Mouse (Mus musculus) liver, embryonic 12.5 days (tissue): Measurements from ENCODE around the gene Lnx2. TPM values are rescaled to one million over a fixed set of nuclear protein-coding genes. Genes with fewer than 3 reads are reported as not detected.

ENCODE experiments used
- ATAC-seq: fragments of 200-750 bp; cut with Nextera tagmentation; 2 replicates; pipeline ENCODE4 v1.8.0; 2017; ENCODE audit warnings: moderate number of reproducible peaks, mild to moderate bottlenecking, moderate library complexity
- H3K27ac ChIP-seq: fragments of 300-500 bp; sonication (generic); 2 replicates; pipeline ENCODE4 v1.5.1; 2016; ENCODE audit warnings: mild to moderate bottlenecking
- H3K27me3 ChIP-seq: fragments of 300-500 bp; sonication (generic); replicated peaks from 2 replicates; pipeline ENCODE4 v1.6.1; 2016; ENCODE audit warnings: mild to moderate bottlenecking, moderate library complexity
- H3K36me3 ChIP-seq: fragments of 300-500 bp; sonication (generic); 2 replicates; pipeline ENCODE4 v1.6.1; 2016; ENCODE audit warnings: mild to moderate bottlenecking, moderate library complexity
- H3K4me1 ChIP-seq: fragments of 300-500 bp; sonication (generic); 2 replicates; pipeline ENCODE4 v1.6.1; 2016
- H3K4me2 ChIP-seq: fragments of 300-500 bp; sonication (generic); 2 replicates; pipeline ENCODE4 v1.6.1; 2016; ENCODE audit warnings: mild to moderate bottlenecking, moderate library complexity
- H3K4me3 ChIP-seq: fragments of 300-500 bp; sonication (generic); 2 replicates; pipeline ENCODE4 v1.5.1; 2016; ENCODE audit warnings: mild to moderate bottlenecking, moderate library complexity
- H3K9ac ChIP-seq: fragments of 300-500 bp; sonication (generic); 2 replicates; pipeline ENCODE4 v1.6.1; 2016; ENCODE audit warnings: mild to moderate bottlenecking, moderate library complexity
- H3K9me3 ChIP-seq: fragments of 300-500 bp; sonication (generic); replicated peaks from 2 replicates; pipeline ENCODE4 v1.6.1; 2016; ENCODE audit warnings: mild to moderate bottlenecking, moderate library complexity
- WGBS: fragments of 180-500 bp; shearing (Covaris S2); methylation state at CpG from one replicate; pipeline ENCODE4 v1.1.7; 2016; ENCODE audit not compliant: insufficient replicate concordance; 5-methylcytosine and 5-hydroxymethylcytosine counted together
- polyA plus RNA-seq: library from polyadenylated mRNA; unstranded; fragments of >200 nt; fragmentation: Nextera tagmentation; extraction: Ambion mirVana; gene quantifications from 2 replicates; pipeline ENCODE4 v1.2.1, GENCODE M21; 2016

Lnx2 gene
- 6.5 and 6.8 TPM in 2 replicates for polyA plus RNA-seq

- under 1% methylated on average over 65 of the region's 65 CpGs for WGBS
- Histone ChIP-seq H3K27ac (peak within 1 kb of the TSS; percentile 93), H3K4me2 (peak within 1 kb of the TSS; percentile 99), H3K9ac (peak within 1 kb of the TSS; percentile 82), H3K4me3 (peak within 1 kb of the TSS; percentile 93), H3K27me3 (no peaks in the 10 kb centered on the region), H3K9me3 (no peaks in the 10 kb centered on the region), H3K36me3 (peaks cover 25% of the 10 kb centered on the region), H3K4me1 (peaks cover 57% of the 10 kb centered on the region)
- ATAC-seq: peak; percentile 97
Observed at GRCm38 (mm10) chr5:147076026-147076798, at the start of gene Lnx2. TSS of gene Lnx2 (minus strand) at chr5:147076586.

- ATAC-seq: no peak
- Histone ChIP-seq H3K27me3 (0 out of 2 replicates have a peak, but pooled peaks cover 3% of the 10 kb centered on the region), H3K27ac (no peak overlapping the region), H3K9ac (no peak overlapping the region), H3K36me3 (no peaks in the 10 kb centered on the region), H3K9me3 (peaks cover 7% of the 10 kb centered on the region), H3K4me1 (no peaks in the 10 kb centered on the region), H3K4me3 (no peak overlapping the region), H3K4me2 (no peak overlapping the region)
- WGBS: 64% methylated on average over 13 of the region's 13 CpGs
Observed at GRCm38 (mm10) chr5:147125542-147126185, 49.3 kb upstream of the Lnx2 start.

- H3K27me3 ChIP-seq: 0 out of 2 replicates have a peak, but pooled peaks cover 3% of the 10 kb centered on the region
- no peak overlapping the region for H3K4me2 ChIP-seq
- no peaks in the 10 kb centered on the region for H3K36me3 ChIP-seq
- H3K4me3 ChIP-seq: no peak overlapping the region
- peaks cover 7% of the 10 kb centered on the region for H3K9me3 ChIP-seq
- H3K27ac ChIP-seq: no peak overlapping the region
- no peaks in the 10 kb centered on the region for H3K4me1 ChIP-seq
- H3K9ac ChIP-seq: no peak overlapping the region
- no peak for ATAC-seq
- WGBS: 61% methylated on average over 9 of the region's 9 CpGs
Observed at GRCm38 (mm10) chr5:147124794-147125193, 48.4 kb upstream of the Lnx2 start.

GRCm38 (mm10) chr5:147121146-147121545 lies 44.8 kb upstream of the Lnx2 start:
- 76% methylated on average over 4 of the region's 4 CpGs for WGBS
- H3K4me1 ChIP-seq: no peaks in the 10 kb centered on the region
- ATAC-seq: no peak

GRCm38 (mm10) chr5:147117027-147117426 lies 40.6 kb upstream of the Lnx2 start:
- WGBS: 35% methylated on average over 6 of the region's 6 CpGs
- no peaks in the 10 kb centered on the region for H3K4me1 ChIP-seq
- peaks cover 13% of the 10 kb centered on the region for H3K36me3 ChIP-seq
- H3K9me3 ChIP-seq: peaks cover 24% of the 10 kb centered on the region
- no peak overlapping the region for H3K4me2 ChIP-seq
- no peak overlapping the region for H3K9ac ChIP-seq
- no peaks in the 10 kb centered on the region for H3K27me3 ChIP-seq
- H3K27ac ChIP-seq: no peak overlapping the region
- H3K4me3 ChIP-seq: no peak overlapping the region
- no peak for ATAC-seq

More at GRCm38 (mm10) chr5:147121146-147121545, 44.8 kb upstream of the Lnx2 start:
- Histone ChIP-seq H3K27ac (no peak overlapping the region), H3K4me2 (no peak overlapping the region), H3K9me3 (peaks cover 7% of the 10 kb centered on the region), H3K4me3 (no peak overlapping the region), H3K36me3 (no peaks in the 10 kb centered on the region), H3K9ac (no peak overlapping the region), H3K27me3 (no peaks in the 10 kb centered on the region)

- Histone ChIP-seq H3K9ac (no peak overlapping the region), H3K9me3 (peaks cover 26% of the 10 kb centered on the region), H3K27ac (no peak overlapping the region), H3K4me3 (no peak overlapping the region), H3K4me1 (no peaks in the 10 kb centered on the region), H3K36me3 (peaks cover 23% of the 10 kb centered on the region), H3K4me2 (no peak overlapping the region), H3K27me3 (no peaks in the 10 kb centered on the region)
- 85% methylated on average over 4 of the region's 4 CpGs for WGBS
- no peak for ATAC-seq
Observed at GRCm38 (mm10) chr5:147115631-147116030, 39.2 kb upstream of the Lnx2 start.

- no peak overlapping the region for H3K4me3 ChIP-seq
- 78% methylated on average over 7 of the region's 7 CpGs for WGBS
- no peak for ATAC-seq
Observed at GRCm38 (mm10) chr5:147114738-147115137, 38.4 kb upstream of the Lnx2 start.

GRCm38 (mm10) chr5:147108861-147109591 lies 32.6 kb upstream of the Lnx2 start:
- no peaks in the 10 kb centered on the region for H3K4me1 ChIP-seq
- no peak overlapping the region for H3K4me2 ChIP-seq
- no peaks in the 10 kb centered on the region for H3K27me3 ChIP-seq
- ATAC-seq: no peak
- 85% methylated on average over 13 of the region's 13 CpGs for WGBS
- no peak overlapping the region for H3K27ac ChIP-seq
- peaks cover 88% of the 10 kb centered on the region for H3K36me3 ChIP-seq
- no peak overlapping the region for H3K9ac ChIP-seq
- H3K9me3 ChIP-seq: peaks cover 23% of the 10 kb centered on the region
- H3K4me3 ChIP-seq: no peak overlapping the region

More at GRCm38 (mm10) chr5:147114738-147115137, 38.4 kb upstream of the Lnx2 start:
- H3K36me3 ChIP-seq: peaks cover 30% of the 10 kb centered on the region
- H3K9ac ChIP-seq: no peak overlapping the region
- H3K27ac ChIP-seq: no peak overlapping the region
- no peaks in the 10 kb centered on the region for H3K4me1 ChIP-seq
- H3K9me3 ChIP-seq: peaks cover 26% of the 10 kb centered on the region
- no peaks in the 10 kb centered on the region for H3K27me3 ChIP-seq
- no peak overlapping the region for H3K4me2 ChIP-seq

- H3K4me1 ChIP-seq: no peaks in the 10 kb centered on the region
- peaks cover 95% of the 10 kb centered on the region for H3K36me3 ChIP-seq
- H3K27me3 ChIP-seq: no peaks in the 10 kb centered on the region
- H3K9ac ChIP-seq: no peak overlapping the region
- peaks cover 16% of the 10 kb centered on the region; the same call in 1 of the 2 replicates for H3K9me3 ChIP-seq
- no peak overlapping the region for H3K4me2 ChIP-seq
- no peak overlapping the region for H3K27ac ChIP-seq
- 83% methylated on average over 3 of the region's 3 CpGs for WGBS
- H3K4me3 ChIP-seq: no peak overlapping the region
- no peak for ATAC-seq
Observed at GRCm38 (mm10) chr5:147107276-147107675, 30.9 kb upstream of the Lnx2 start.

GRCm38 (mm10) chr5:147102295-147102694 lies 25.9 kb upstream of the Lnx2 start:
- no peaks in the 10 kb centered on the region for H3K27me3 ChIP-seq
- H3K36me3 ChIP-seq: peaks cover 94% of the 10 kb centered on the region
- H3K27ac ChIP-seq: no peak overlapping the region
- no peak for ATAC-seq
- no peak overlapping the region for H3K4me3 ChIP-seq
- no peak overlapping the region for H3K9ac ChIP-seq
- no peak overlapping the region for H3K4me2 ChIP-seq
- WGBS: 74% methylated on average over 6 of the region's 6 CpGs
- no peaks in the 10 kb centered on the region for H3K9me3 ChIP-seq
- no peaks in the 10 kb centered on the region for H3K4me1 ChIP-seq

GRCm38 (mm10) chr5:147100180-147100579 lies 23.8 kb upstream of the Lnx2 start:
- no peak overlapping the region for H3K4me2 ChIP-seq
- ATAC-seq: no peak
- H3K36me3 ChIP-seq: peaks cover 92% of the 10 kb centered on the region
- no peaks in the 10 kb centered on the region for H3K4me1 ChIP-seq
- no peak overlapping the region for H3K4me3 ChIP-seq
- no peak overlapping the region for H3K27ac ChIP-seq
- H3K9me3 ChIP-seq: no peaks in the 10 kb centered on the region
- WGBS: 79% methylated on average over 2 of the region's 2 CpGs
- no peaks in the 10 kb centered on the region for H3K27me3 ChIP-seq
- no peak overlapping the region for H3K9ac ChIP-seq

GRCm38 (mm10) chr5:147098667-147099066 lies 22.3 kb upstream of the Lnx2 start:
- H3K4me1 ChIP-seq: no peaks in the 10 kb centered on the region
- H3K9ac ChIP-seq: no peak overlapping the region
- ATAC-seq: no peak
- no peak overlapping the region for H3K27ac ChIP-seq
- H3K4me2 ChIP-seq: no peak overlapping the region
- H3K27me3 ChIP-seq: no peaks in the 10 kb centered on the region
- 79% methylated on average over 7 of the region's 7 CpGs for WGBS
- H3K36me3 ChIP-seq: peaks cover 88% of the 10 kb centered on the region
- H3K4me3 ChIP-seq: no peak overlapping the region
- no peaks in the 10 kb centered on the region for H3K9me3 ChIP-seq
